Mouse (Mus musculus) olfactory bulb, adult 2 months (tissue): ENCODE results near the gene Gm42742.

Experiments
- CTCF ChIP-seq: fragments of 200-500 bp; IDR thresholded peaks from 2 replicates; pipeline ENCODE4 v1.5.1; 2012; ENCODE audit warnings: low read depth, mild to moderate bottlenecking, low read length, moderate library complexity; ENCODE audit not compliant: insufficient read depth
- POLR2A ChIP-seq: fragments of 200-500 bp; IDR thresholded peaks from 2 replicates; pipeline ENCODE4 v1.6.1; 2012; ENCODE audit warnings: mild to moderate bottlenecking, low read depth, low read length, moderate library complexity; ENCODE audit not compliant: insufficient read depth

DNA sequence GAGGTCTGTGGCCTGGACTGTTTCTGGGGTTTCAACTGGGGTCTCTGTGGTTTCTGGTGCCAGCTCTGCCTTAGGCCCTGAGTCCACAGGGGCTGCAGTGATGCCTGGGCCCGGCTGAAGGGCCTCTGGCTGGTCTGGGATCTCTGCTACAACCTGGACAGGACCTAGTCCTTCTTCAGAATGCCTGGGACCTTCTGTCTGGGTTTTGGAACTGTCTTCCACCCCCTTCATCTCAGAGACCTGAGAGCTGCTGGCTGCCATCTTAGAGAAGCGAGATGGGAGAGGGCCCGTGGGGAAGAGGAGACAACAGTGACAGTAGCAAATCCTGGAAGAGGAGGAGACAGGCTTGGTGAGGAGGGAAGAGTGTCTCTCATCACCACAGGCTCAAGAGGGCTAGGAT is 866 bp downstream of the Gm42742 start:
- TF ChIP-seq CTCF (no peak), POLR2A (no peak)
